Mouse (Mus musculus) ZHBTc4 (cell line): Measurements from ENCODE around the gene Trpv3.

Source experiments
- DNase-seq: peaks from one replicate; pipeline ENCODE4 v3.0.0-alpha.2; 2011; ENCODE audit warnings: low read depth, low spot score

Trpv3 gene

GRCm38 (mm10) chr11:73267267-73267666 lies at the start of gene Trpv3:
Trpv3 (plus strand) TSS chr11:73267388.
- DNase-seq = no peak

GRCm38 (mm10) chr11:73219671-73220070 lies 47.5 kb upstream of the Trpv3 start:
- DNase-seq = peak; percentile 26

GRCm38 (mm10) chr11:73220651-73221050 lies 46.5 kb upstream of the Trpv3 start:
- no peak for DNase-seq

- DNase-seq = peak; percentile 45
These were observed 44.3 kb upstream of the Trpv3 start for GRCm38 (mm10) chr11:73222846-73223245.

- DNase-seq = peak; percentile 77
These were observed 43.2 kb upstream of the Trpv3 start for GRCm38 (mm10) chr11:73223966-73224365.

- DNase-seq = no peak
These were observed 41.3 kb upstream of the Trpv3 start for GRCm38 (mm10) chr11:73225856-73226255.

GRCm38 (mm10) chr11:73228881-73229280 lies 38.3 kb upstream of the Trpv3 start:
- DNase-seq = no peak

GRCm38 (mm10) chr11:73230081-73230480 lies 37.1 kb upstream of the Trpv3 start:
- no peak for DNase-seq

- DNase-seq = peak; percentile 29
These were observed 34.7 kb upstream of the Trpv3 start for GRCm38 (mm10) chr11:73232513-73232912.

GRCm38 (mm10) chr11:73233992-73234391 lies 33.2 kb upstream of the Trpv3 start, which contains the start of gene Trpv1:
Trpv1 (plus strand) TSS chr11:73234292.
- DNase-seq = no peak

- DNase-seq = no peak
These were observed 31.0 kb upstream of the Trpv3 start for GRCm38 (mm10) chr11:73235990-73236701.

- DNase-seq = no peak
These were observed 30.5 kb upstream of the Trpv3 start for GRCm38 (mm10) chr11:73236731-73237130.

GRCm38 (mm10) chr11:73242199-73242598 lies 25.0 kb upstream of the Trpv3 start:
- no peak for DNase-seq

- DNase-seq = no peak
These were observed 24.4 kb upstream of the Trpv3 start for GRCm38 (mm10) chr11:73242777-73243176.

GRCm38 (mm10) chr11:73257362-73257945 lies 9.7 kb upstream of the Trpv3 start:
- peak; percentile 44 for DNase-seq

- no peak for DNase-seq
These were observed 8.5 kb upstream of the Trpv3 start for GRCm38 (mm10) chr11:73258664-73259063.

GRCm38 (mm10) chr11:73260457-73260856 lies 6.7 kb upstream of the Trpv3 start:
- no peak for DNase-seq

GRCm38 (mm10) chr11:73261385-73261784 lies 5.8 kb upstream of the Trpv3 start:
- DNase-seq = no peak

- DNase-seq = no peak
These were observed 7.6 kb downstream of the Trpv3 start for GRCm38 (mm10) chr11:73274821-73275220.

GRCm38 (mm10) chr11:73280710-73281109 lies 13.5 kb downstream of the Trpv3 start:
- no peak for DNase-seq

- DNase-seq = peak; percentile 86
These were observed 14.4 kb downstream of the Trpv3 start for GRCm38 (mm10) chr11:73281528-73282027.

GRCm38 (mm10) chr11:73283369-73283768 lies 16.2 kb downstream of the Trpv3 start:
- no peak for DNase-seq

- no peak for DNase-seq
These were observed 16.7 kb downstream of the Trpv3 start for GRCm38 (mm10) chr11:73283926-73284325.
